Mouse (Mus musculus) left cerebral cortex, adult 11 months (tissue): ENCODE data around the gene Uap1.
A peak's percentile ranks its signal among the peaks of the same experiment; 100 is the strongest.

ENCODE experiments used
- DNase-seq: peaks from one replicate; pipeline ENCODE4 v3.0.0; 2022; ENCODE audit warnings: low spot score

Gene Uap1

DNA sequence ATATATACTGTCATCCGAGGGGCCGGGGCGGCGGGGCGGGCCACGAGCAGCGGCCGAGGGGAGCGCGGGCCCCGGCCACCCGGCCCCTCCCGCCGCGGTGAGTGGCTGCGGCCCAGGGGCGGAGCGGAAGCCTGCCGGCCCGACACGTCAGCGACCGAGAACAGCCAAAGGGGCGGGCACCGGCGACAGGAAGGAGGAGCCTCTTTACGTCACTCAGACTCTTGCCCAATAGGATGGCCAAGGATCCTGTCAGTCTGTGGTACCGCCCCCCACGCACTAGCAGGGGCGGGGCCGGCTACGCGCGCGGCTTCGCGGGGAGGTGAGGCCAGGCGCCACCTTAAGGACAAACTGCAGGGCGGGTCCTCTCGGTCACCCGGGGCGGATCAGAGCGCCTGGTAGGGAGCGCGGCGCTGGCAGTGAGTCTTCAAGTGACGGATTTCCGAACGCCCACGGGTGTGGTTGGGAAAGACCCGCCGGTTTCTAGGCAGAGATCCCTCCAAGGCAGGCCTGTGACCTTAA lies at the start of gene Uap1:
TSS of gene Uap1 (minus strand) at position 144 of the 519 bp plus-strand sequence.
- peak; percentile 98 for DNase-seq

DNA sequence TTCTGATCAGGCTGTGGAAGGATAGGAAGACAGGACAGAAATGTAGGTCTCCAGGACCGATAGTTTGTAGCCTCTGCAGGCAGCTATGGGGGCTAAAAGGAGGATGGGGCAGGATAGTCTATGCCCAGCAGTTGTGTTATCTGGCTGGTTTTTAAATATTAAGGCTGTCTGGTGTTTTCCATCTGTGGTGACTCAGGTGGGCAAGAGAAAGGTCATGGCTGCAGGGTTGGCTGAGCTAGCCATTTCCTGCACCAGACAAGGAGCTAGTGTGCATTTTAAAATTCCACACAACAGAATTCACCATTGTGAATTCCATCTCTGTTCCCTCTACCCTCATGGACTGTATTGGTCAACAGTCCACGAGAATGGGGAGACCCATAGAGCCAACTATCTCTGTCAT lies 48.5 kb upstream of the Uap1 start:
- no peak for DNase-seq

DNA sequence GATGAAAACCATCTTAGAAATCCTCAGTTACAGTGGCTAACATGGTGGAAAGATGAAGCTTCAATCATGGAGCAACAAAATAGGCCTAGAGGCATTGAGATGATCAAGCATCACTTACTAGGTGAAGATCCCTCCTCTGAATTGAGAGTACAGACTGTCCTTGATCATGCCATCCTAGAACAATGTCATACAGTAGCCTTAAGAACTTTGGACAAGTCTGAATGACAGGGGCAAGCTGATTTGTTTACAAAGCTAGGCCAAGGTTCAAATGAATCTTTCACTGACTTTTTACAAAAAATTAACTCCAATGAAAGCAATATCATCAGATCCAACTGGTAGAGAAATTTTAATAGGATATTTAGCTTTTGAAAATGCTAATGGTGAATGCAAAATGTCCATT lies 45.6 kb upstream of the Uap1 start:
- DNase-seq, result no peak

DNA sequence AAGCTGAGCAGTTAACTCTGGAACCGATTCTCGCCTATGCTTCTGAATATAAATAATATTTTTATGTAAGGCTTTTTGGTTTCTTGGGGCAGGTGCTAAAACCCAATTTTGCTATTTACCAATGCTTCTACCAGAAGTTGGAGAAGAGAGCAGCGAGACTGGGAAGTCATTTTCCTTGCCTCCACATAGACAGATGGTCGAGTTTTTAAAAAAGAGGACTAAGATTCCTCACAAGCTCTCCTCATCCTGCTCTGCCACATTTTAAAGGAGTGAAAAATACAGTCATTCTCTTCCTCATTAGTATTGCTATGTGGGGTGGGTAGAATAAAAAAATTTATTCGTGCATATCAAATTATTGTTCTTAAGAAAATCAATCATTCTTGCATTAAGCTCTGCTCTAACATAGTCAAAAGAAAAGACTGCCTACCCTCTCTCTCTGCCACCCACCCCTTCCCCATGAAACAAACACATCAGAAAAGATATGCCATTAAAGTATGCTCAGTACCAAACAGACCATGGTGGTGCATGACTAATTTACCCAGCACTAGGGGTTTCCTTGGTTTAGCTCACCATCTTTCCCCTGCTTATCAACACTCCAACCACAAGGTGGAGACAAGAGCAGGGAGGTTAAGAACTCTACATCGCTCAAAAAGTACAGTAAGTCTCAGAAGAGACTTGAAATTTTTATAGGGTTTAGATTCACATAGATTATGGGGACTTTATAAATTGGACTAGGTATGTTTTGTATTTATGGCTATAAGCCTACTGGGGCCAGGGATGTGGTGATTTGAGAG lies 43.5 kb upstream of the Uap1 start:
- no peak for DNase-seq

DNA sequence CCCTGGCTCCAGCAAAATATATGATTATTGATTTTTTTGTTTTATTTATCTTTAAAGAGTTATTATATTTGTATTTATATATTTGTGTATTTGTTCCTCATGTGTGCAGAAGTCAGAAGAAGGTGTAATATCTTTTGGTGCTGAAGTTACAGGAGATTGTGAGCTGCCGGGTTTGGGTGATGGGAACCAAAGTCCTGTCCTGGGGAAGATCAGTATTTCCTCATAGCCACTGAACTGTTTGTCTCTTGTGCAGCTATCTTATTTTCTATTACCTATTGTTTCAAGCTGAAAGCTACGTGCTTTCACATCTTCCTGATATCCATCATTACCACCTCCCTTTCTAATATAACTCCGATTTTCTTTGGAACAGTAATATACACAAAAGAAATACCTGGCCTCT lies 40.8 kb upstream of the Uap1 start:
- no peak for DNase-seq

DNA sequence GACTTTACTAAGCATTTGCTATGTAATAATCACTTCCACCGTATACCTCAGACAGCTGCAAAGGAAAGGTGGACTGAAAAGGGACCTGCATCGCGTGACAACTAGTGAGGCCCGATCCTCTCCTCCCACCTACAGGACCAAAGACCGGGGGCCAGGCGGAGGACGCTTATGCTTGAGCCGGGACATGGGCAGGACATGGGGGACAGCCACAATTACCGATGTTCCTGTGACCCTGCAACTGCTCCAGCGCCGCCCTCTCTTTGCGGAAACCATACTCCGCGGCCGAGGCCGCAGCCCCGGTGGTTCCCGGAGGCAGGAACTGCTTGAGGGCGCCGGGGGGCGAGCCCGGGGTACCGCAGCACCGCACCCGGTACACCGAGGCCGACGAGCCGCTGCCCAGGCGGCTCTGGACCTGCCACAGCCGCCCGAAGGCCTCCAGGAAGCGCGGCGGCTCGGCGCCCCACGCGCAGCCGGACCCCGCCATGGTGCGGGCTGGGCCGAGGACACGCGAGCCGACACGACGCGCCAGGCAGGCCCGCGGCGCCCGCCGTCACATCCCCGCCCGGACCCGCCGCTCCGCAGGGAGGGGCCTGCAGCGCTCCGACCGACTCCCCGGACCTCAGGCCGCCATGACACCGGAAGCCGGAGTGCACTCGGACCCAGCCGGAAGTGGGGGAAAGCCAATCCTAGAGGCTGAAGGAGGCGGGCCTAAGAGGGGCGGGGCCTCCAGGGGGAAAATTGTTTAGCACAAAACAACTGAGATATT lies 40.2 kb upstream of the Uap1 start, which contains the start of gene Uhmk1:
TSS of gene Uhmk1 (minus strand) at position 641 of the 766 bp plus-strand sequence.
- peak; percentile 74 for DNase-seq

DNA sequence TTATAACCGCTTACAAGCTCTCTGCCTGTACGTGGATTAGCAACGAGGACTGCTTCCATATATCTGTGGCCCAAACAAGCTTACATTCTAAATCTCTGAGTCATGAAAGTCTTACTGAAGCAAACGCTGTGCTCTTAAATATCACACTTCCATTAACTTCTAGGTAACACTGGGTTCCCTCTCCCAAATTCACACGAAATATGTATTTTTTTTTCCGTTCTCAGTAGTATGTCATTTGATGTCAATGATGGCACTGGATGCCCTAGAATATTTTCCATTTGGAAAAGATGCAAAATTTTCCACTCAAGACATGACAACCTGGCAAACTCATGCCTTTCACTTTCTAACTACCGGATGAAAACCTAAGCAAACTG lies 39.6 kb upstream of the Uap1 start:
- no peak for DNase-seq

DNA sequence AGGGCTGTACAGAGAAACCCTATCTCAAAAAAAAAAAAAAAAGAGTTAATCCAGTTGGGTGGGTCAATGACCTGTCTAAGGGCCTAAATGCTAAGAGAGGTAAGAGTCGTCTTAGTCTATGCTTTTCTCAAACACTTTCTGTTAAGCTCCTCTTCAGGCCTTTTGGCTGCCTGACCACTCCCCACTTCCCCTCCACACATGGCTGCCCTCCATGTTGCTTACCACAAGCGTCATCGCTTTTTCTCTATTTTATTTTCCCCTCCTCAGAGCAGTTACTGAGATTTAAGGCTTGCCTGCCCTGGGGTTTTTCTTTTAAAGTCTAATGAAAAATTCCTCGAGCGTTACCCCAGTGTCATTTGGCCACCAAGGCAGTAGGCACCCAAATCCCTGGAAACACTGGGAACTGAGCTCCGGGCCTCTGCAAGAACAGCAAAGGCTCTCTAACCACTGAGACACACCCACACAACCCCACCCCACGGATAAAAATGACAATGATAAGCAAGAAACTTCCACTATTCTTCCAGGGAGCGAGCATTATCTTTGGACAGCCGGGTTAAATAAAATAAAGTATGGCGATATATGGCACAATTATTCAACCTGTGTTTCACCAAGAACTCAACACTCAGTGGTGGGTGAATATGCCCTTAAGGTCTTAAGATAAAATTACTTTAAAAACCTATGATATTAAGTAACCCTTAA lies 38.6 kb upstream of the Uap1 start:
- DNase-seq, result no peak

DNA sequence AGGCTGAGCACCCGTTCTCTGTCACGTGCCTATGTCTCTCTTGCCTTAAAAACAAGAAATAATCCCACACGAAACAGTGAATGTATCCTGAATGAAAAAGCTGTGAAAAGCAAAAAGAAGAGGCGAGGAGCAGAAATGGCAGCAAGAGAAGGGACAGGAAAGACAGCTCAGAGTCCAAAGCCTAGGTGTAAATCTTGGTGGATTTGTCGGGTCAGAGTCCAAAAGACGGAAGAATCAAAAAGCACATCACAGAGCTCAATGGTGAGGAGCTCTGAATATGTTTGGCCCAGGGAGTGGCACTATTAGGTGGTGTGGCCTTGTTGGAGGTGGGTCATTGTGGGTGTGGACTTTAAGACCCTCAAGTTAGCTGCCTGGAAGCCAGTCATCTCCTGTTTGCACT lies 31.6 kb upstream of the Uap1 start:
- no peak for DNase-seq

DNA sequence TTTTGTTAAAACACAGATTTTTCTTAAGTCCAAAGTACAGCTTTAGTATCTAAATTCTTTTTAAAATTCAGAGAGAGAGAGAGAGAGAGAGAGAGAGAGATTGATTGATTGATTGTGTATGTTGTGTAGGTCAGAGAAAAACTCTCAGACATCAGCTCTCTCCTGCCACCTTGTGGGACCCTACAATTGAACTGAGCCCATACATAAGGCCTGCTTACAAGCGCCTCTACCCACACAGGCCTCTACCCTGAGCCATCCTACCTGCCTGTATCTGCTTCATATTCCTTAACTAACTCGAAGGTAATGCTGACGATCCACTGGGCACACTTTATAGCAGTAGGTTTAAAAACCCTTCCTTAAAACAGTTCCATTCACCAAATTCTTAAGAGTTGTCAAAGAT lies 25.6 kb upstream of the Uap1 start:
- no peak for DNase-seq

DNA sequence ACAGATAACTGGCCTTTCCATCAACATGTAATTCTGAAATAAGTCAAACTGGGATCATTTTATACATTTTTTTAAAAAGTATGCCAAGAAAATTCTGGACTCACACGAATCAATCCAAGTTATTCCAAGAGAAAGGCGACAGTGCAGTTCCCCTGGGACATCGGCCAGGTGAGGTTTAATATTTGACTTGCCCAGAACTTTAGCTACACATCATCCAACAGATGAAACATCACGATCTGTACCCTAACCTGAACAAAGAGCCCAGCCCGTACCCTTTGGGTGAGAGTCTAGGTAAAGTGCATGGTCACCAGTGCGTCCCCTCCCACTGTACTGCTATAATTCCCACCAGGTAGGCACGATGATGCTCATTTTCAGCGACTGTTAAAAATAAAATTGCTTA lies 21.5 kb upstream of the Uap1 start:
- no peak for DNase-seq

DNA sequence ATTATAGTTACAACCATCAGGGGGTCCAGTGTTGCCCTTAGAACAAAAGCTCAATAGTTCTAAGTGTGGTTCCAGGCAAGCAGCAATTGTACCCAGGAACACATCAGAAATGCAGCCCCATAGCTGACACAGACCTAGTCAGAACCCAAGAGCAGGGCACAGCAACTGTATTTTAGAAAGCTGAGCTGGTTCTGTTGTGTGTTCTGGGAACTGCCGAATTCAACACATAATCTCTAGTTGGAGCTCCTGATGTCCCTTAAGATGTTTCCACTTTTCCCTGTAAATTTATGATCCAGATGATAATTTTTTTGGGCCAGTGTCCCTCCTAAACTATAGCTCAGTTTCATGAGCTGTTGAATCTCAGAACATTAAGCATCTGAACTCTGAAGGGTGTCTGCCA lies 17.2 kb upstream of the Uap1 start:
- DNase-seq, result no peak

DNA sequence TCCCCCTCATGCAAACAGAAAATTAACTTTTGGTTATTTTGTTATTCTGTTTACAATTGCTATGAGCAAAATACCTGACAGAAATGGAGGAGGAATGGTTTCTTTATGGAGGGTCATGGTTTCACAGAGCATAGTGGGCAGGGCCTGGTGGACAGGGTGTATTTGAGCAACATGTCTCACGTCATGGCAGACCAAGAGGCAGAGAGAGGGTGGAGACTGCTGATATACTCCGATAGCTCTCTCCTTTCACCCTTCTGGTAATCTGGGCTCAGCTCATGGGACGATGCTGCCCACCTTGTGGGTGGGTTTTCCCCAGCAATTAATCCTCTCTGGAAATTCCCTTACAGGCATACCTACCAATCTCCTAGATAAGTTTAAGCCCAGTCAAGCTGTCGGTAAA lies 15.5 kb upstream of the Uap1 start:
- DNase-seq, result no peak

DNA sequence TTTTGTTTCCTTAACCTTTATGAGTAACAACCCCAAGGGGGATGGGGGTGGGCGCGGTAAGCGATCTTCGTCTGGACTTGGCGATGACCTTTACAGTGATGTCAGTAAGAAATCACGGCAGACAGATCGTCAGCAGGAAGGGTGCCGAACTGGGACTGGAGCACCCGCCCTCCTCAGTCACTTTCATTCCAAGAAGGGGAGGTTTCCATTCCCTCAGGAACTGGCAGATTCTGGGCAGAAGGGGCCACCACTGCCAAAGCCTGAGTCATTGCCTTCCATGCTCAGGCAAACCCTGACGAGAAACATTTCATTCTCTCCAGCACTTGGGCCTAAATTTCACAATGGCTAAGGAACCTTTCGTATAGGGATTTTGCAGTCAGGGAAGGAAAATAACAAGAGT lies 13.8 kb upstream of the Uap1 start:
- DNase-seq, result no peak

DNA sequence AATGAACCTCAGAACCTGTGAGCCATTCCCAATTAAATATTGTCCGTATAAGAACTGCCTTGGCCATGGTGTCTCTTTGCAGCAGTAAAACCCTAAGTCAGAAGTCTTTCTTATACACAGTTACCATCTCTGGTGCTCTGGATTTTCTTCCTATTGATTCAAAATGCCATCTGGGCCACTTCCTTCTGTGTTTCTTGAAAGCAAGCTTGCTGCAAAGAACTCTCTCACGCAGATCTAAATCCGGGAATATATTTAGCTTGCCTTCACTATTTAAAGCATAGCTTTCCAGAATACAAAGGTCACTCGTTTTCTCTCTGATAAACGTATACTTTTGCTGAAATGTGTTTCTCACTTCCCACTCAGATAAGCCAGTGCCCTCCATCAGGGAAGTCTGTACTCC lies 11.8 kb upstream of the Uap1 start:
- no peak for DNase-seq

DNA sequence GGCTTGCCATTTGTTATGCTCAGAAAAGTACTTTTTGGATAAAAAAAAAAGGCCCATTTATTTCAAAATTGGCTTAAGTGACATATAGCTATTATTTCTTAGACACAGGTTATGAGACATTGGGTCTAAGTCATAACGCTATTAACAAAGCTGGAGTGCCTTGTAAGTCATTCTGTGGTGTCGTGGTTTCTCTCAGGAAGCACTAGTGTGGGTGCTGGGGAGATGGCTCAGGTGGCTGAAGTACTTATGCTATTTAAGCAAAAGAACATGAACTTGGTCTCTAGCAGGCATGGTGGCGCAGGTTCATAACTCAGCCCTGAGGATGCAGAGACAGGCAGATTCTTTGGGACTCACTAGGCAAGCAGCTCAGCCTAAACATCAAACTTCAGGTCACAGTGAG lies 10.4 kb upstream of the Uap1 start:
- DNase-seq, result no peak

DNA sequence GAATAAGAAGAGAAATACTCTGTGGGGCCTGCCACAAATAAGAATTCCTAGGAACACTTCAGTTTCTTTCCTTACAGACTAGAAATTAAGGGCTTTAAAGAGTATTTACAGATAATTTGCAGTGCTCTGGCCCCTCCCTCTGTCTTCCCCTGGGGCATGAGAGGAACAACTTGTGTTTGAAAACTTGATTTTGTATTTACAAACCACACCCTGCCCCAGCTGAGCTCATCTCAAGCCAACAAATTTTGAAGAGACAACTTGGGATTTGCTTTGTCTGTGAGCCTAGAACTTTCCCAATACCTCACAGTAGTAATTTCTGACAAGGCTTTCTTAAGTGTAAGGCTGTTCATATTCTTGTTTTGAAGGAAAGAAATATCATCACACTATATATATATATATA lies 7.9 kb upstream of the Uap1 start:
- DNase-seq, result no peak

DNA sequence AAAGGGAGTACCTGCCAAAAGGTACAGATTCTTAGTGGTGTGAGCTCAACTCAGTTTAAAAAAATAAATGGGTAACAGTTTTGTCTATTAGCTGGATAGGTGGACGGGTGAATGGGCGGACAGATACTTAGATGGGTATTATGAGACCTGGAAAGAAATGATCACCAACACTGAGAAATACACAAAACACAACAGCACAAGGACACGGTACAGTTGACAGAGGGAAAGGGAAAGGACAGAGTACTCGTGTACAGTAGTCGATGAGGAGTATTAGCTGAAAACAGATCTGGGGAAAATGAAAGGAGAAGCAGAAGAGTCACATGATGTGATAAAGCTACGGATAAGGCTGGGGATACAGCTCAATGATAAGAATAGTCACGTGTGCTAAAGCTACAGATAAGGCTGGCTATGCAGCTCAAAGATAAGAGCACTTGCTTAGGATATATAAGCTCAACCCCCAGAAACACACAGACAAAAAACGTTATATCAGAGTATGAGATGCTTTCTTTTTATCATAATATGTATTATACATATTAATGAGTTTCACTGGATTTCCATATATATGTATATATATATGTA lies 2.0 kb upstream of the Uap1 start:
- no peak for DNase-seq

DNA sequence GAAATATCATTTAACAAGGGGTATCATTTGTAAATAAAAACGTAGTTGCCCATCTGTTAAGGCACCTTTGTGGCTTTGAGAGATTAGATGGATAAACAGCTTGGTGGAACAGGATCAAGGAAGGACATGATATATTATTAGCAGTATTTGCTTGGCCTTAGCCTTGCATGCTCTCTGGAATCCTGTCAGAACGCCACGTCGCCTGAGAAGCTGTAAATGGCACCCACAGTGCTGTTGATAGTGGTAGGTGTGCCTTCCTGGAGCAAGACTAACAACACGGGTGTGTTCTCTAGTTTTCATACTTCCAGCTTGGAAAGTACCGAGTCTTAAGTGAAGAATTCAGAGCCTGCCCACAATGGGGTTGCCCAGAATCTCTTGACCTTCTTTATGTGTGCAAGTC lies 1.1 kb upstream of the Uap1 start:
- DNase-seq, result no peak

DNA sequence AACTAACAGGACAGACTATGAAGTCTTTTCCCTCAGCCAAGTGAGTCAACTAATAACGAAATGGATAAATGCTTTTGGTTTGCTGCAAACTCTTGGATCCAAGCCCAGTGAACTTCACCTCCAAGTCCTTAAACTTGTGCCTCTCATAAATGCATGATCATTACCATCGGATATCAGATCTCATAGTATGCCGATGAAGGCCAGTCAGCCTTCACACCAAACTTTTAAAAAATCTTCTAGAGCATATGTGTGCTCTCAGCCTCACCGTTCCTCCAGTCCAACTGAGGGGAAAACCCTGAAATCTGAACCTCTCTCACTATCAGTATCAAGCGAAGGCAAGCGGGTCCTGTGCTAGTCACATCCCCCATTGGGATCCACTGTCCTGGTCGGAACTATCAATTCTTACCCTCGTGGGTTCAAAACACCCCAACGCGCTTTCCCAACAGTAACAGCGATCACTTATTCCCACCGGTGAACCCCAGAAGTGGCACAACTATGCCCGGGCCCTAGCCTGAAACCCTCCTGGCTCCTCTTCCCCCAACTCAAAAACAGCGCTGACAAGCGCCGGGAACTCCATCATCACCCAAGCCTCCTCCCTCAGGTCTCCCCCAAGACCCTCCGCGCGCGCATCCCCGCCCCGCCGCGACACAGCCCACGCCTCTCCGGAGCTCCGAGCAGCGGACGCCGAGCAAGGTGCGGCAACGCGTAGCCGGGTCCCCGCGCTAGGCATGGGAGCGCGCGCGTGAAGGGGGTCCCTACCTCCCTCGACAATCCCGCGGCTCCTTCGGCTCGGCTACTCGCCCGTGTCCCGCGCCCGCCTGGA lies 555 bp downstream of the Uap1 start:
- peak; percentile 21 for DNase-seq

DNA sequence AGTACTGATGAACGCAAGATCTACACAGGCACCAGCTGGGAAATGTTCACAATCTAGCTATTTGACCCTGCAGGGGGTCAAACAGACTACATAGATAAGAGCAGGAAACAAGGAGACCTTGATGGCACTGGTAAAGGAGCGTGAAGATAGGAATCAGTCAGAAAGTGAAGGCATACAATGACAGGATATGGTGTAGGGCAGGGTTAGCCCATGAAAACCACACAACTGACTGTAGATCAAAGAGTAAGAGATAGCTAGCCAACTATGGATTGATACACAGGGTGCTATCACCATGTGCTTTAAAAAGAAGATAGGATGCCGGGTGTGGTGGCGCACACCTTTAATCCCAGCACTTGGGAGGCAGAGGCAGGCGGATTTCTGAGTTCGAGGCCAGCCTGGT lies 7.0 kb downstream of the Uap1 start:
- DNase-seq, result no peak

DNA sequence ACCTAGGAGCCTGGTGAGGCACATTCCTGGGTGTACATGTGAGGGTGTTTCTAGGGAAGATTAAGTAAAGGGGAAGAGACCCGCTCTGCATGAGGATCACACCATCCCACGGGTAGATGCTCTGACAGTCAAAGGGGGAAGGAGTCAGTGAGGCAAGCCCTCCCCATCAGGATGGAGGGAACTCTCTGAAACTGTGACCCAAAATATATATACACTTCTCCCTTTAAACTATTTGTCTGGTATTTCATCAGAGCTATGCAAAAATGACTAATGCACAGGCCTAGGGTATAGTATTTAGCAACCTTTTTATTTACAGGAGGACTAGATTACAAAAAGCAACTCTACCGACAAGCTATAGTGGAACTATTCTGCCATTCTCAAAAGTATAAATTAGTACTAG lies 9.8 kb downstream of the Uap1 start:
- no peak for DNase-seq
